Mouse (Mus musculus): ENCODE data around the gene Cabin1.

Cabin1 gene

GRCm38 (mm10) chr10:75702494-75702893, 61.6 kb downstream of the Cabin1 start:
- DNase-seq (ENCODE audit: low spot score in 2 of 2), result no peak

DNA sequence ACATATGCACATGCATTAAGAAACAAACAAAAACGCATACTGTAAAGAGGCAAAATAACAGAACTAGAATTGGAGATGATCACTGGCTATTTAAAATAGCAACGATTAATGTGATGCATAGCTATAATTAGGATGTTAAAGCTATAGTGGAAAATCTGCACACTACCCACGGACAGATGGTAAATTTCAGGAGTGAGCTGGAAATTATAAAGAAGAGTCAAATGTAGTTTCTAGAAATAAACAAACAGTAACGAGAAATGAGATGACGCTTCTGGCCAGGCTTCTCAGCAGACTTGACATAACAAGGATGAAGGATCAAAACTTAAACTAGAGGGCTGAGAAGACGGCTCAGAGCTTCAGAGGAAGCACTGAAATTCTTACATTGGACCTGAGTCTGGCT, 62.9 kb downstream of the Cabin1 start:
- DNase-seq (ENCODE audit: low spot score in 2 of 2), result no peak

GRCm38 (mm10) chr10:75697693-75698092, 66.4 kb downstream of the Cabin1 start:
- no peak for DNase-seq (ENCODE audit: low spot score in 2 of 2)

DNA sequence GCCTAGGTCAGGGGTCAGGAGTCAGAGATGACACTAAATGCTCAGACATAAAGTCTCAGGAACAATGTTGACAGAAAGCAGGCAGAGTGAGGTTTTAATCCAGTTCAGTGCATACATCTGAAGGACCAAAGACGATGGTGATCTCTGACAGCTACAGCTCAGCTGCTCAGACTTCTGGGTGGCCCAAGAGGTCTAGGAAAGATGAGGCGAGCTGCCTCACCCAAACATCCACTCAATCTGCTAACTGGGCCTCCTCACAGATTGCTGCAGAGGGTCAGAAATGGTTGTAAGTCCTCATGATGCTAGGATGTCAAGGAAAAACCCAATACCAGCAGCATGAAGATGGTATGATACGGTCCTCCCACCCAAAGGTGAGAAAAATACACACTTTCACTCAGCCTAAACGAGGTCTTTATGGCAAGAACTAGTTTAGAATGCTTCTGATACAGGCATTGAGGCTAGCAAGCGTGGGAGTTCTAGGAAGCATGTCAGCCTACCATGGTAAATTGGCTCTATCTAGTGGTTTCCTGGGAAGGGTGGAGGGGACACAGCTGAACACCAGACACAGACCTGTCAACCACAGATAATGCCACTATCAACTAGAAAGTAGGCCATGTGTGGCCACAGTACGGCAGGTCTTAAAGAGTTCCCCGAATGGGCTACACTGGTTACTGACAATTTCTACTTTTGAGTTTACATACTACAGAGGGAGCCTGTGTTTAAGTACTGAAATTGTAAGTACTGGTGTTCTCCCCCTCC, 67.4 kb downstream of the Cabin1 start:
- DNase-seq (ENCODE audit: low spot score in 2 of 2), result no peak

GRCm38 (mm10) chr10:75695521-75695920, 68.6 kb downstream of the Cabin1 start:
- no peak for DNase-seq (ENCODE audit: low spot score in 2 of 2)

DNA sequence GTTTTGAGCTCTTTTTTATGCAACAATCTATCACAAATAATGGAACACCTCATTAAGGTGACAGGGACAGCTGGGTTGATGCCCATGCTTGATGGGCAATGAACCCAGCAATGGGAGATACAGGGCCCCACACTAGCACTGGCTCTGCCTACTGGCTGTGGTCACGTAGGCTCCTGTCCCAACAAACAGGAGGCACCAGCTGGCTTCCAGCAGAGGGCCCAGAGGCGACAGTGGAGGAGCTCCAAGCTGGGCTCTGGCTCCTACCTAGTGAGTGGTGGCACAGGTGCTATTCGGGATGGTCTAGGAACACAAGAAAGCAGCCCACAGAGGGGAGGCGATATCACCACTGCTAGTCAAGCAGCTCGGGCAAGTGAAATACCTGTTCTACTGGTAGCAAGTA, 69.1 kb downstream of the Cabin1 start:
- no peak for DNase-seq (ENCODE audit: low spot score in 2 of 2)

GRCm38 (mm10) chr10:75694567-75694966, 69.6 kb downstream of the Cabin1 start:
- DNase-seq (ENCODE audit: low spot score in 2 of 2), result no peak

DNA sequence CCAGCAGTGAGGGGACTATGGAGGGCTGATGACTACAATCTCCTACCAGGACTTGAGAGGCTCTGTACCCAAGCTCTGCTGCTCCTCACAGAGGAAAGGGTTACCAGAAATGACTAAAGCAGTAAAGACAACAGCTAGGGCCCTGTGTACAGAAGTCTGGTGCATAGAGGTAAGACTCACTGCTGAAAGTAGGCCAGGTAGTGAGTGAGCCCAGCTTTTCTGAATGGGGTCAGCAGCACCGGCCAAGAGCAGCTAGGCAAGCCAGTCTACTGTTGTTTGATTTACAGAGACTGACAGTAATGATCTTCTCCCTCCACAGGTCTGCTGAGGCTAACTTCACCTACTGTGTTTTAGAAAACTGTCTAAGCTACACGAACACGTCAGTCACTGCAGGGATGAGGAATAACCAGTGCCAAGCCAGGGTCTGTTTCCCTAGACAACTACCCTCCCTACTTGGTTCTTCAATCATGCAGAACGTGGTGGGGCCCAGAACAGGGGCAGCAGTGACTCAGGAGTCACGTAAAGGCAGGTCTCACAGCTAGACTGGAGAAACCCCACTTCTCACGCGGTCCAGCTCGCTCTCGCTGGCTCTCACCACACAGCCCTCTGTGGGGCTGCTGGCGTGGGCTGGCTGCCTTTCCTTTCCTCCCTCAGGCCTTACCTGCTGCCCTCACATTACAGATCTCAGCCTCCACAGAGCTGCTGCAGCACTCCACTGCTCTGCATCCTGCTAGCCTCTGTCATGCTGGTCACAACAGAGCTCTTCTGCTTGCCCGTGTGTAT, 70.5 kb downstream of the Cabin1 start:
- DNase-seq (ENCODE audit: low spot score in 2 of 2), result no peak

- no peak for DNase-seq (ENCODE audit: low spot score in 2 of 2)
Measured at GRCm38 (mm10) chr10:75688598-75688997, 75.5 kb downstream of the Cabin1 start.

DNA sequence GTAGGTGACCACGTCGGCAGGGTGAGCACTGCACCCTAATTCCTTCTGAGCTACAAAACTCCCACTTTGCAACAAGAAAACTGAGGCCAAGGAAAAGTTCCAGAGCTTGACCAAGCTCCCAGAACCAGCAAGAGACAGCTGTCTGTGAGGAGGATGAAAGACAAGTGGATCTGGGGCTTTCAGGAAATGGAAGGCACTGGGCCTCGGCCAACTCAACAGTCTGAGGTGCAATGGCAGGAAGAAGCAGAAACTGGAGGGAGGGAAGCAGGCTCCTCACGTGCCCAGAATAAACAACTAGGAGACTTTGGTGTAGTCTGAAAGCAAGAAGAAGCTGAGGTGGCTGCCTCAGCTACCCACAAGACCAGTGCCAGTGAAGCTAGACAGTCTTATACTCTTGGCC, 77.4 kb downstream of the Cabin1 start:
- DNase-seq (ENCODE audit: low spot score in 2 of 2), result no peak

DNA sequence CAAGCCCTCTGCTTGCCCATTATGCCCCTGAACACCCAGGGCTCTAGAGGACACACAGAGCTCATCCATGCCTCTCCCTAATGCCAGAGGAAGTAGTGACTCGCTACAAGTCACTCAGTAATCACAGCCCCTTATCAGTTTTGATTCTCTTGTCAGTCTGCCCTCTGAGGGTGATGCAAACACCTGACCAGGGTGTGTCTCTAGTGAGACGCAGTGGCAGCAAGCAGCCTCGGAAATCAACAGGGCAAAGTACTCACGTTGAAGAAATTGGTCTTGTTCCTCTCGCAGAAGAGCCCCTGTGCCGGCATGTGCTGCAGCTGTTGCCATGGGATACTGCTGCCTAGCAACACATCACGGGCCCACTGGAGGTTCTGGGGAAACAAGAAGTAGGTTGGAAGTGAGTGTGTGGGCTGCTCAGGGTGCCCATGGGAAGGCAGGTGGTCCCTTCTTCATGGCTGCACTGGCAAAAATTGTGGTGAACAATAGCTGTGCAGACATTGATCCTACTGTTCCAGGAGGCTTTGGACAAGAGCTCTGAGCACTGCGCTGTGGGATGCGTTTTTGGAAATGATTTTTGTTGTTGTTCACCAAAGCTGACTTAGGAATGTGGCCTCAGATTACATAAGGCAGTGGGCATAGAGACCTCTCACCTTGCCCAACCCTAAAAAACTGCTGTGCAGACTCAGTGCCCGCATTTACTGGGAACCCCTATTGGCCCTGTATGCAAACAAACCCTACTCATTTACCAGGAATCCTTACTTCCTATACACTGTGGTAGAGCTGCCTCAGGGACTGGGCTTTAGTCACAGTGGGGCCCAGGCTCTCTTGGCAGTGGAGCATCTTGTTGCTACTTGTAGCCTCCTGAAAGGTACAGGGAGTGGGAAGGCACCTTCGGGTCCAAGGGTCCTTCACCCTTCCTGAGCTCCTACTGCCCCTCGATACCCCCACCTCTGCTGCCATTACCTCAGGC, 79.8 kb downstream of the Cabin1 start:
- peak; percentile 85 to 89 for DNase-seq (ENCODE audit: low spot score in 2 of 2)

DNA sequence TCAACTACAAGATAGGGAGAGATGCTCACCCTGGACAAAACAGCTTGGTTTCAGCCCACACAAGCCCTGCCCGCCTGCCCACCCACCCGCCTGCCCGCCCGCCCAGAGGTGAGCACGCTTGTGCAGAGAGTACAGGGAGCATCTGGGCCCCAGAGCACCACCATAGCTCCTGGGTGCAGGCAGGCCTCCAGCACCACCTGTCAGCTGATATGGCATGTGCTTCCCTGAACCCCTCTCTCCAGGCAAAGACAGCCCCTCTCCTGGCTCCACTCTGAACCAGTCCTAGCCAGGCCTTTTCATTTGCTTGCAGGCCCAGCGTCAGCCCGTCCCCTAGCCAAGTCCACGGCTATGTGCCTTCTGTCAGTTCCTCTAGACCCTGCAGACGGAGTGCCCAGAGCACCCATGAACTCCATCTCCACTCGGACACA, 83.6 kb downstream of the Cabin1 start:
- no peak for DNase-seq (ENCODE audit: low spot score in 2 of 2)

- DNase-seq (ENCODE audit: low spot score in 2 of 2), result no peak
Measured at GRCm38 (mm10) chr10:75679204-75679603, 84.9 kb downstream of the Cabin1 start.

DNA sequence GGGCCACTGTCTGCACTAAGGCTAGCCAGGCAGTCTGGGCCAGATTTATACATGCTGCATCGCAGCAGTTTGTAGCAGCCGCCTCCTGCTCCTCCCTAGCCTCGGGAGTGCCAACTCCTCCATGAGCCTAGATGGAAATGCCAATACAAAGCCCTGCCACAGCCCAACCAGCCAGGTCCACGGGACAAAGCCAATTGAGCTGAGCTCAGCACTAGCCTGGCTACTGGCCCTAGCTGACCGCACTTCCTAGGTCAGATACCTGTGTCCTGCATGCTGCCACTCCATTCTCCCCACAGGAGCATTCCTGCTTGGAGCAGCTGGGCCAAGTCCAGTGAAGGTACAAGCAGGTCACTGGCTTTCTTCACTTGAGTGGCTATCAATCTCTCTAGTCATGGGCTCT, 86.2 kb downstream of the Cabin1 start:
- DNase-seq (ENCODE audit: low spot score in 2 of 2), result peak in 1 of 2 experiments; percentile 57

DNA sequence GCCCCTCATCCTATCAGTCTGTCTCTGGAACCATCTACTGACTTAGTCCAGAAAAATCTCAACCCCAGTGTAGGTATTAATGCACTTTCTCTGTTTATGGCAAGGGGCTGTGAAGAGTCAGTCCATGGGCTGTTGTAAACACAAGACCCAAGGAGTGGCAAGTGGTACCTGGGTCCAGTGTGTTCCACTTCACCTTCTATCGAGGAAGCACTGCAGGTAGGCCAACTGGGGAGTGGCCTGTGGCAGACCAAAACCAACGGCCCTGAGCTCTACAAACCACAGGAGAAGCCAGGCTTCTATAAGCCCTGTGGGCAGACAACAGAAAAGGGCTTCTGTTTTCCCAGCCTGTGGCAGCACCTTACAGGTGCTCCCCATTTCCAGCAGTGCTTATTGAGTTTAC, 86.6 kb downstream of the Cabin1 start:
- no peak for DNase-seq (ENCODE audit: low spot score in 2 of 2)

- DNase-seq (ENCODE audit: low spot score in 2 of 2), result no peak
Measured at GRCm38 (mm10) chr10:75676819-75677565, 87.1 kb downstream of the Cabin1 start.

- DNase-seq (ENCODE audit: low spot score in 2 of 2), result no peak
Measured at GRCm38 (mm10) chr10:75676286-75676685, 87.9 kb downstream of the Cabin1 start.

DNA sequence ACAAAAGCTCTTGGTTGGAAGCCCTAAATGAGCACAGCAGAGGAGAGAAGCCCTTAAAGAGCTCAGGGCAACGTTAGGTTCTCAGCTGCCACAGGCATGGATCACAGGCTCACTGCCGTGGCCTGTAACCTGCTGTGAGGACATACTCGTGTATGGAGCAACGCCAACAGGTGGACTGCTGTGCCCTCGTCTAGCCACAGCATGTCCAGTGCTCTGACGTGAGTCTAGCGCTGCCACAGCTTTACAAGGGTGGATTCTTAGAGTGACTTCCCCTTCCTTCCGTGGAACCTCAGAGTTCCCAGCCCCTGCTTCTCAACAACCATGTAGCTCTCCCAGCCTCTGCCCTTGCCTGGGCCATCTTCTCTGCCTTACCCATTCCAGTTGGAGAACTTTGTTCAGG, 88.5 kb downstream of the Cabin1 start:
- DNase-seq (ENCODE audit: low spot score in 2 of 2), result no peak

- DNase-seq (ENCODE audit: low spot score in 2 of 2), result no peak
Measured at GRCm38 (mm10) chr10:75669936-75670335, 94.2 kb downstream of the Cabin1 start.

GRCm38 (mm10) chr10:75667911-75668270, 96.2 kb downstream of the Cabin1 start:
- DNase-seq (ENCODE audit: low spot score in 2 of 2), result no peak

Measured in left cerebral cortex, adult 9 months (tissue).